Mouse (Mus musculus): ENCODE measurements around the gene Grap2. TPM values are rescaled to one million over a fixed set of nuclear protein-coding genes. Genes with fewer than 3 reads are reported as not detected.
"Not testable (repeated sequence)": the region's sequence is repeated elsewhere in the genome, so short reads cannot be mapped to it uniquely, and the experiment has no call there.

The Grap2 gene
- polyA plus RNA-seq, 1 experiment from 2014 or later = 16.0 TPM

GRCm38 (mm10) chr15:80572811-80573520 is 572 bp downstream of the Grap2 start:
- WGBS (ENCODE audit: insufficient replicate concordance) = 65% methylated on average over 9 of the region's 9 CpGs

GRCm38 (mm10) chr15:80574211-80575040 is 2.0 kb downstream of the Grap2 start:
- 87% methylated on average over 17 of the region's 17 CpGs for WGBS (ENCODE audit: insufficient replicate concordance)

More at GRCm38 (mm10) chr15:80572811-80573520, 572 bp downstream of the Grap2 start:
- H3K4me3 ChIP-seq (ENCODE audit: low read depth, low read length) = no peak overlapping the region
- H3K4me1 ChIP-seq (ENCODE audit: control insufficient read depth, insufficient read depth, low read length) = no peaks in the 10 kb centered on the region
- H3K27me3 ChIP-seq (ENCODE audit: control insufficient read depth, insufficient read depth, low read length) = peaks cover 35% of the 10 kb centered on the region
- no peak overlapping the region for H3K9ac ChIP-seq (ENCODE audit: low read depth, low read length)
- no peak for ATAC-seq (replicated peaks; ENCODE audit: insufficient number of reproducible peaks, low FRiP score, low TSS enrichment)
- no peaks in the 10 kb centered on the region for H3K9me3 ChIP-seq (replicated peaks; ENCODE audit: control insufficient read depth, low read length)
- no peaks in the 10 kb centered on the region for H3K36me3 ChIP-seq (ENCODE audit: control insufficient read depth, insufficient read depth, low read length)
- no peak overlapping the region for H3K27ac ChIP-seq (ENCODE audit: low read depth, low read length)
- no peak overlapping the region for H3K4me2 ChIP-seq

GRCm38 (mm10) chr15:80575817-80576370 is 3.5 kb downstream of the Grap2 start:
- WGBS (ENCODE audit: insufficient replicate concordance) = 89% methylated on average over 13 of the region's 13 CpGs
- no peaks in the 10 kb centered on the region for H3K9me3 ChIP-seq (replicated peaks; ENCODE audit: control insufficient read depth, low read length)
- H3K4me1 ChIP-seq (ENCODE audit: control insufficient read depth, insufficient read depth, low read length) = no peaks in the 10 kb centered on the region
- H3K9ac ChIP-seq (ENCODE audit: low read depth, low read length) = no peak overlapping the region
- H3K4me3 ChIP-seq (ENCODE audit: low read depth, low read length) = no peak overlapping the region
- no peak overlapping the region for H3K4me2 ChIP-seq
- no peak for ATAC-seq (replicated peaks; ENCODE audit: insufficient number of reproducible peaks, low FRiP score, low TSS enrichment)
- H3K27ac ChIP-seq (ENCODE audit: low read depth, low read length) = no peak overlapping the region
- H3K27me3 ChIP-seq (ENCODE audit: control insufficient read depth, insufficient read depth, low read length) = peaks cover 37% of the 10 kb centered on the region
- no peaks in the 10 kb centered on the region for H3K36me3 ChIP-seq (ENCODE audit: control insufficient read depth, insufficient read depth, low read length)

More at GRCm38 (mm10) chr15:80574211-80575040, 2.0 kb downstream of the Grap2 start:
- ATAC-seq (replicated peaks; ENCODE audit: insufficient number of reproducible peaks, low FRiP score, low TSS enrichment) = no peak
- Histone ChIP-seq H3K4me2 (no peak overlapping the region), H3K4me3 (ENCODE audit: low read depth, low read length) (no peak overlapping the region), H3K9me3 (replicated peaks; ENCODE audit: control insufficient read depth, low read length) (no peaks in the 10 kb centered on the region), H3K36me3 (ENCODE audit: control insufficient read depth, insufficient read depth, low read length) (no peaks in the 10 kb centered on the region), H3K4me1 (ENCODE audit: control insufficient read depth, insufficient read depth, low read length) (no peaks in the 10 kb centered on the region), H3K9ac (ENCODE audit: low read depth, low read length) (no peak overlapping the region), H3K27me3 (ENCODE audit: control insufficient read depth, insufficient read depth, low read length) (peaks cover 38% of the 10 kb centered on the region), H3K27ac (ENCODE audit: low read depth, low read length) (no peak overlapping the region)

- Histone ChIP-seq H3K4me3 (ENCODE audit: low read depth, low read length) (no peak overlapping the region), H3K4me2 (no peak overlapping the region), H3K27me3 (ENCODE audit: control insufficient read depth, insufficient read depth, low read length) (peaks cover 38% of the 10 kb centered on the region), H3K36me3 (ENCODE audit: control insufficient read depth, insufficient read depth, low read length) (no peaks in the 10 kb centered on the region), H3K4me1 (ENCODE audit: control insufficient read depth, insufficient read depth, low read length) (no peaks in the 10 kb centered on the region), H3K9me3 (replicated peaks; ENCODE audit: control insufficient read depth, low read length) (no peaks in the 10 kb centered on the region), H3K27ac (ENCODE audit: low read depth, low read length) (no peak overlapping the region), H3K9ac (ENCODE audit: low read depth, low read length) (no peak overlapping the region)
- WGBS (ENCODE audit: insufficient replicate concordance) = 77% methylated on average over 11 of the region's 11 CpGs
- ATAC-seq (replicated peaks; ENCODE audit: insufficient number of reproducible peaks, low FRiP score, low TSS enrichment) = no peak
Measured at GRCm38 (mm10) chr15:80576415-80576994, 4.1 kb downstream of the Grap2 start.

- Histone ChIP-seq H3K4me1 (ENCODE audit: control insufficient read depth, insufficient read depth, low read length) (no peaks in the 10 kb centered on the region), H3K9me3 (replicated peaks; ENCODE audit: control insufficient read depth, low read length) (no peaks in the 10 kb centered on the region), H3K4me2 (peak overlapping the region; percentile 45), H3K4me3 (ENCODE audit: low read depth, low read length) (no peak overlapping the region), H3K36me3 (ENCODE audit: control insufficient read depth, insufficient read depth, low read length) (no peaks in the 10 kb centered on the region), H3K27ac (ENCODE audit: low read depth, low read length) (no peak overlapping the region), H3K9ac (ENCODE audit: low read depth, low read length) (no peak overlapping the region), H3K27me3 (ENCODE audit: control insufficient read depth, insufficient read depth, low read length) (peaks cover 40% of the 10 kb centered on the region)
- no peak for ATAC-seq (replicated peaks; ENCODE audit: insufficient number of reproducible peaks, low FRiP score, low TSS enrichment)
- 11% methylated on average over 22 of the region's 22 CpGs for WGBS (ENCODE audit: insufficient replicate concordance)
Measured at GRCm38 (mm10) chr15:80577166-80577960, 5.0 kb downstream of the Grap2 start.

- H3K27ac ChIP-seq (ENCODE audit: low read depth, low read length) = no peak overlapping the region
- H3K9ac ChIP-seq (ENCODE audit: low read depth, low read length) = no peak overlapping the region
- H3K4me2 ChIP-seq = no peak overlapping the region
- ATAC-seq (replicated peaks; ENCODE audit: insufficient number of reproducible peaks, low FRiP score, low TSS enrichment) = no peak
- 0 out of 2 replicates have a peak, but pooled peaks cover 7% of the 10 kb centered on the region for H3K4me1 ChIP-seq (ENCODE audit: control insufficient read depth, insufficient read depth, low read length)
- H3K4me3 ChIP-seq (ENCODE audit: low read depth, low read length) = no peak overlapping the region
- H3K27me3 ChIP-seq (ENCODE audit: control insufficient read depth, insufficient read depth, low read length) = peaks cover 37% of the 10 kb centered on the region
- no peaks in the 10 kb centered on the region for H3K9me3 ChIP-seq (replicated peaks; ENCODE audit: control insufficient read depth, low read length)
- no peaks in the 10 kb centered on the region for H3K36me3 ChIP-seq (ENCODE audit: control insufficient read depth, insufficient read depth, low read length)
- 51% methylated on average over 3 of the region's 3 CpGs for WGBS (ENCODE audit: insufficient replicate concordance)
Measured at GRCm38 (mm10) chr15:80579121-80579520, 6.7 kb downstream of the Grap2 start.

GRCm38 (mm10) chr15:80580585-80580984 is 8.2 kb downstream of the Grap2 start:
- not testable (repeated sequence) for H3K4me3 ChIP-seq (ENCODE audit: low read depth, low read length); H3K36me3 ChIP-seq (ENCODE audit: control insufficient read depth, insufficient read depth, low read length); H3K9me3 ChIP-seq (replicated peaks; ENCODE audit: control insufficient read depth, low read length); H3K4me1 ChIP-seq (ENCODE audit: control insufficient read depth, insufficient read depth, low read length); H3K9ac ChIP-seq (ENCODE audit: low read depth, low read length); ATAC-seq (replicated peaks; ENCODE audit: insufficient number of reproducible peaks, low FRiP score, low TSS enrichment); H3K27ac ChIP-seq (ENCODE audit: low read depth, low read length); H3K4me2 ChIP-seq
- WGBS (ENCODE audit: insufficient replicate concordance) = 67% methylated on average over 1 of the region's 1 CpGs
- H3K27me3 ChIP-seq (ENCODE audit: control insufficient read depth, insufficient read depth, low read length) = peaks cover 39% of the 10 kb centered on the region
